Mouse (Mus musculus): ENCODE data around the gene Siae. TPM values are rescaled to one million over a fixed set of nuclear protein-coding genes. Genes with fewer than 3 reads are reported as not detected.

Siae gene
- polyA plus RNA-seq, 2 experiments from 2014 or later, result 9.7 to 13.6 TPM

GRCm38 (mm10) chr9:37540701-37541575, 14.6 kb upstream of the Siae start:
- no peak for ATAC-seq

DNA sequence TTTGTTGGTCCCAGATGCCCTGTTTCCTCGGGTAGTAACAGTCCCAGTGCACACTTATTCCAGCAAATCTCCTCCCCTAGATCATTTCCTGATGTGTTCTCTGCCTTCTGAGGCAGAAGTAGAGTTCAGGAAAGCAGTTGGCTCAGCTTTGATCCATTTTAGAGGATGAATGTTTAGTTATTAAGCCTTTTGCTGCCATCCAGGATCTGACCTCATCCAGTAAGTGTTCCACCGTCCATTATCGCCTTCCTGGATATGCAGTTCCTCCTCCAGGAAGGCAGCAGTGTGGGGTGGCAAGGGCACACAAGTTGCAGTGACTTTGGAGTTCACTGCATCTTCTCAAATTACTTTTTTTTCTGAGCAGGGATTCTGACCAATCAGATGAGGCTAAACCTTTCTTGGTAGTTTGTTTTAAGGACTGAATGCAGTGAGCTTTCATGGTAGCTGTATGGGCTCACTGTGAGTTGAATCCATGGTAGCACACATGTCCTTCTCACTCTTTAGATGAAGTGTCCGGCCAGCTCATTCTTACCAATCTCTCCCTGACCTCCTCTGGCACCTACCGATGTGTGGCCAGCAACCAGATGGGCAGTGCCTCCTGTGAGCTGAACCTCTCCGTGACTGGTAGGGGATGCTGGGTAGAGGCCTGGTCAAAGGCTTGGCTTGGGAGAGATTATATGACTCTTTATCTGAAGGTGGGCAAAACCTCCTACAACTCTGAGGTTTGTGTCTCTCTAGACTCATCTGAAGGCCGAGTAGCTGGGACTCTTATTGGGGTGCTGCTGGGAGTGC, 13.5 kb upstream of the Siae start:
- ATAC-seq, result no peak

- no peak for ATAC-seq
These were observed 11.5 kb upstream of the Siae start for GRCm38 (mm10) chr9:37543869-37544440.

GRCm38 (mm10) chr9:37544447-37545165, 10.9 kb upstream of the Siae start:
- ATAC-seq, result peak; percentile 43

DNA sequence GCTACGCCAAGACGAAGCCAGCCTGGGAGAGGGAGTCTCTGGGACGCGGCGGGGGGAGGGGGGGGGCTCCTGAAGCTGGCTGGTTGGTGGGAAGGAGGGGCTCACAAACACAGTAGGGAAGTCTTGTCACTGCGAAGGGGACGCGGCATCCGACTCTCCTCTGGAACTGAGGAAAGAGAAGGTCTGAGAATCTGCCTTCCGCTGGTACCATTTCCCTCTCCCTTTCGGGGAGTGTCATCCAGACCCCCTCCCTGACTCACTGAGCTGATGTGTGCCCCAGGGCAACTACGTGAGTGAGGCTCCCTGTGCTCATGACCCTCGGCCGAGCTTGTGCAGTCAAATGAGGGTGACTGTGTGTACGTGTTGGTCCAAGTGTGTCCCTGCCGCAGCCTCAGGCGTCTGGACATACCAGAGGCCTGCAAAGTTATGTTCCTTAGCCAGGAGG, 10.3 kb upstream of the Siae start:
- no peak for ATAC-seq

- ATAC-seq, result no peak
These were observed 9.5 kb upstream of the Siae start for GRCm38 (mm10) chr9:37545847-37546452.

DNA sequence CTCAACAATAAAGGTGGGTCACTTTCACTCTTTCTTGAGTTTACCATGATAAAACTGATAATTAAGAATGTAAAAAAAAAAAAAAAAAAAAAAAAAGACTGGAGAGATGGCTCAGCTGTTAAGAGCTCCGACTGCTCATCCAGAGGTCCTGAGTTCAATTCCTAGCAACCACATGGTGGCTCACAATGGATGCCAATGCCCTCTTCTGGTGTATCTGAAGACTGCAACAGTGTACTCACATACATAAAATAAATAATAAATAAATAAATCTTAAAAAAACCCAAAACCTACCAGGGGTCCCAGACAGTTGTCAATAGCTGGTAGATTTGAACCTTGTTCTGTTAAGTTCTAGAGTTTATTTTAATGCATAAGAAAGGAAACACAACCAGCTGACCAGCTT, 8.6 kb upstream of the Siae start:
- no peak for ATAC-seq

DNA sequence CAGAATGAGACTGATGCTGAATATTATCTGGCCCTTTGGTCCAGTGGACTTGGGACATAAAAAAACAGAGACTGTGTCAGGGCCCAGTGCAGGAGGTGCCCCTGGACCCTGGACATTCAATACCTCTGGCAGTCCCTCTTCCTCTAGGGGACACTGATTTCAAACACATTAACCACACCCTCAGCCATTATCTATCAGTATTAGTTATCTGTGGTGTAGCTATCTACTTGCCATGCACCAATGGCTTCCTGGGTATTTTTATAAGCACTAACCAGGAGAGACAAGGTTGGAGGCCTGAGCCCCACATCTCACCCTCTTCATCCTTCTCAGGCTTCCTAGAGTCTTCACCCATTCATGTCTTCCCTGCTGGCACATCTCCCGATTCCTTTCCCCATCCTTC, 5.1 kb upstream of the Siae start:
- ATAC-seq, result no peak

GRCm38 (mm10) chr9:37551751-37552531, 3.6 kb upstream of the Siae start:
- ATAC-seq, result no peak

DNA sequence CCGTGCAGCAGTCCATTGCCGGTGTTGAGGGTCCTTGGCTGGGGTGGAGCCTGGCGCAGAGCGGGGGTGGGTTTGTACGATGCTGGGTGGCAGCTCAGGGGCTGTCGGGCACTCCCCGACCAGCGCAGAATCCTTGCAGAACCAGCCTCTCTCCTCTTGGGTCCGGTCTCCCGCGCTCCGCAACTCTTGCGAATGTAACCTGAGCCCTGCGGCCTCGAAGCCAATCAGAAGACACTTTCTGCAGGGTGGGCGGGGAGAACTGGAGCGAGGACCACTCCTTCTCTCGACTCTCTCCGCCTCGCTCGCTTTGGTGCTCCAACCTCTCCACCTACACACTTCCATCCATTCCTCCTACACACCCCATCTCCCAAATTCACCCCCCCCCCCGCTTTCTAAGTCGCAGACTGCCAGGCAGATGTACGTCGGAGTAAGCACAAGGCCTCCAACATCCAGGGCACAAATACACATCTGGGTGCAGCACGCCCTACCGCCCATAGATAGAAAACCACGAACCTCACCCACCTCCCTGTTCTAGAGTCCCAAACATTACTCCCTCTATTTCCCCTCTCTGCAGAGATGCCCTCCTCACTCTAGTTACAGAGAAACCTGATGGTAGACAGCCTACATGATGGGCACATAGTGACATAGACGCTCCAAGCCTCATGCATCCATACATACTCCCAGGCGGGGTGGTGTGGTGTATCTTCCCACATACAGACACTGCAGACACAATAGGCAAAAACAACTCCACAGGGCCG, 2.8 kb upstream of the Siae start, which contains the start of gene Nrgn:
Gene Nrgn (minus strand): TSS at position 369 of the 758 bp plus-strand sequence.
- ATAC-seq, result peak; percentile 67

DNA sequence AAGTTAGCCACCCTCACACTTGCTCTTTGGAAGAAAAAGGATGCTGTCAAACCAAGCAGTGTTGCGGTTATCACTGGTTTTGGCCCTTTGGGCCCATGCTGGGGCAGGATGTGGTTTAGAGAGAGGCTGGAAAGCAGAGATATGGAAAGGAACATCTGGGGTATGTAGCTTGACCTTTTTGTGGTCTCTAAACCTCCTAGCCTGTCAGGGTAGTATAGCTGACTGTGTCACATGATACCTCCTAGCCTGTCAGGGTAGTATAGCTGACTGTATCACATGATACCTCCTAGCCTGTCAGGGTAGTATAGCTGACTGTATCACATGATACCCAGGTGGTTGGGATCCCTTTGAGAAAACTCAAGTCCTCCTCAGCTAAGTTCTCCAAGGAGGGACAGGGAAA, 1.2 kb upstream of the Siae start:
- ATAC-seq, result peak; percentile 34

- no peak for ATAC-seq
These were observed 868 bp downstream of the Siae start for GRCm38 (mm10) chr9:37556366-37556765.

DNA sequence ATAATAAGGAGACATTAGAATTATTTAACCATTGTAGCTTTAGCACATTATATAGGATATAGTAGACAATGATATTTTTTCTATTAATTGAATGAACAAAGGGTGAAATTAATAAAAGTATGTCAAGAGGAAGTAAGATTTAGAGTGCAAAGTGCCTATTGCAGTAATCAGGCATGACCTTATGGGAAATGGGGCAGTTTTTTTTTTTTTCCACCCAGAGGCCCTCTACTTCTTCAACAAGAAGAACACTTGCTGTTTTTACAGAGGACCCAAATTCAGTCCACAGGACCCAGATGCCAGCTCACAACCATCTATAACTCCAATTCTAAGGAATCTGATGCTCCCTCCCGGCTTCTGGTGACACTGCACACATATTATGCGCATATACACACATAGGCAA, 5.1 kb downstream of the Siae start:
- ATAC-seq, result no peak

DNA sequence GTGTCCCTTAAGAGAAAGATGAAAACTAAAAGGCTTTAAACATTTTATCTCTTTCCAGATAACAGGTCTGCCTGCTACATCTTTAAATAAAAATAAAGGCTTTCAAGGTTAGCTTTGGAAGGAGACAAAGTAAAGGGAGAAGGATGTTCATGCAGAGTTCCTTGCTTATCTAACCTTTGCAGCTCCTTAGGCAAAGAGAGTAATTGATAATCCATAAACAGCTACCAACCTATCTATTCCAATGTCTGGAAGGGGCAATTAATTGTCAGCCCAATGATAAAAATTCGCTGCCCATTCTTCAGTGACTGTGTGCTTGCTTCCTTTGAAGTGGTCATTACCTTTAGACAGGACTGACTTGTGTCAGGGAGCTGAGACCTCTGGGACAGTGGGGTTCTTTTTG, 8.3 kb downstream of the Siae start:
- no peak for ATAC-seq

- no peak for ATAC-seq
These were observed 11.5 kb downstream of the Siae start for GRCm38 (mm10) chr9:37567019-37567418.

DNA sequence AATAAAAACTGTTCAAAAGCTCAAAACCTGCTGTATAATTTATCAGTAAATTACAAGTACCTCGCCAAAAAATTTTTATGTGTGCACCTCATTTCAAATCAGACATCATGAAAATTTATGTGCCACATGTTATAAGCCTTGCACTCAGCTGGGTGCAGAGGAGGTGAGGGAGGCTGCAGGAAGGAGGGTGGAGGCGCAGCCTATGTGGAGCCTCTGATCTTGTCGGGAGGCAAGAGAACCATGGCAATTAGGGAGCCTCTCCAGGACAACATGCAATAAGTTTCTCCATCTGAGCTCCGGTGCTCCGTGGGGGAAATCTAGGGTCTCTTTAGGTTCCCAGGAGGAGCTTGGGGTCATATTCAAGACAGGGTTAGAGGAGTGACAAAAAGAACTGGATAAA, 12.0 kb downstream of the Siae start:
- ATAC-seq, result no peak

DNA sequence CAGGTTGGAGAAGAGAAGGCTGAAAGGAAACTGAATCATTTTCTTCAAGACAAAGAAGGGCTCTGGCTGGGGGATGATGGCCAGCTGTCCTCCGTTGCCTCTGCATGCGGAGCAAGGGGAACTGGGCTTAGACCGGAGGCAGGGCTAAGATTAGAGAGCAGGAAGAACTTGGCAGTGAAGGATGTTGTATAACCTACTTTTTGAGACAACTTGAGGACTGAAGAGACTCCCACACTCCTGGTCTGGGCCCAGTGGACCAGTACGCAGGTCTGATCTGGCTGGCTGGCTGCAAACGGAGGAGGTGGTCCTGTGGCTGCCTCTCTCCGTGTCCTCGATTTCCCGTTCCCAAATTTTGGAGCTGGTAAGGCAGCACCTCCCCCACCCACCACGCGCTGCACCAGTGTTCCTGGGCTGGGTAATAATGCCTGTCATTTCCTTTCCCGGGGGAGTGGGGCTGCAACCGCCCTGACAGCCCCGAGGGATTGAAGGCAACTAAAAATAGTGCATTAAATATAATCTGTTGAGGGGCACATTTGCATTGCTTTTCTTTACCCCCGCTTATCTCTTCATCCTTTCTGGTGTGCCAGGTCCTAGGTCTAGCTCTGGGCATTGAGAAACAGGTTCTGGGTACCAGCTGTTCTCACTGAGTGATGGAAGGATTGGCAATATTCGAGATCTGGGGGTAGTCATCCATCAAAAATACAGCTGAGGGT, 12.6 kb downstream of the Siae start:
- ATAC-seq, result no peak

GRCm38 (mm10) chr9:37568605-37569214, 13.2 kb downstream of the Siae start:
- no peak for ATAC-seq

GRCm38 (mm10) chr9:37569231-37569835, 13.8 kb downstream of the Siae start:
- ATAC-seq, result no peak
